Mouse (Mus musculus) fat pad, adult 2 months (tissue): ENCODE measurements around the gene AC153137.1.
"Not testable (repeated sequence)": the region's sequence is repeated elsewhere in the genome, so short reads cannot be mapped to it uniquely, and the experiment has no call there.

Source experiments
- DNase-seq: peaks from one replicate; pipeline ENCODE4 v3.0.0-alpha.2; 2011; ENCODE audit warnings: low read depth, low spot score; ENCODE audit errors: extremely low read depth

The AC153137.1 gene

GRCm38 (mm10) chr1:30977868-30978267 is at the start of gene AC153137.1:
AC153137.1 (minus strand) TSS chr1:30977968.
- DNase-seq: not testable (repeated sequence)

- DNase-seq: no peak
Observed at GRCm38 (mm10) chr1:31023173-31023572, 45.4 kb upstream of the AC153137.1 start.

- DNase-seq: peak; percentile 86
Observed at GRCm38 (mm10) chr1:31019283-31019682, 41.5 kb upstream of the AC153137.1 start.

- peak; percentile 59 for DNase-seq
Observed at GRCm38 (mm10) chr1:31017377-31017776, 39.6 kb upstream of the AC153137.1 start.

- no peak for DNase-seq
Observed at GRCm38 (mm10) chr1:31016068-31016467, 38.3 kb upstream of the AC153137.1 start.

- no peak for DNase-seq
Observed at GRCm38 (mm10) chr1:31015261-31015660, 37.5 kb upstream of the AC153137.1 start.

- DNase-seq: not testable (repeated sequence)
Observed at GRCm38 (mm10) chr1:30977239-30977638, 529 bp downstream of the AC153137.1 start.

- no peak for DNase-seq
Observed at GRCm38 (mm10) chr1:30951795-30952194, 26.0 kb downstream of the AC153137.1 start.

- DNase-seq: no peak
Observed at GRCm38 (mm10) chr1:30950456-30950835, 27.3 kb downstream of the AC153137.1 start.

- peak; percentile 51 for DNase-seq
Observed at GRCm38 (mm10) chr1:30949710-30950455, 27.9 kb downstream of the AC153137.1 start.

GRCm38 (mm10) chr1:30948950-30949639 is 28.7 kb downstream of the AC153137.1 start:
- no peak for DNase-seq

GRCm38 (mm10) chr1:30948361-30948949 is 29.3 kb downstream of the AC153137.1 start:
- no peak for DNase-seq

GRCm38 (mm10) chr1:30945136-30945535 is 32.6 kb downstream of the AC153137.1 start:
- no peak for DNase-seq

GRCm38 (mm10) chr1:30940571-30940970 is 37.2 kb downstream of the AC153137.1 start:
- no peak for DNase-seq

GRCm38 (mm10) chr1:30938392-30938791 is 39.4 kb downstream of the AC153137.1 start:
- no peak for DNase-seq

GRCm38 (mm10) chr1:30937396-30937965 is 40.3 kb downstream of the AC153137.1 start:
- DNase-seq: no peak

- no peak for DNase-seq
Observed at GRCm38 (mm10) chr1:30936488-30936887, 41.3 kb downstream of the AC153137.1 start.

- no peak for DNase-seq
Observed at GRCm38 (mm10) chr1:30930823-30931222, 46.9 kb downstream of the AC153137.1 start.

- peak; percentile 33 for DNase-seq
Observed at GRCm38 (mm10) chr1:30930194-30930593, 47.6 kb downstream of the AC153137.1 start.
